Mouse (Mus musculus): ENCODE data around the gene Oscp1.

GRCm38 (mm10) chr4:126084382-126084781, 26.0 kb downstream of the Oscp1 start:
- TF ChIP-seq TCF12 (IDR thresholded peaks at IDR 0.05; ENCODE audit: low read depth, low read length): no peak
- no peak for TF ChIP-seq TBP (conservative IDR thresholded peaks at IDR 0.05; ENCODE audit: low read depth, low read length)
- TF ChIP-seq POLR2A (IDR thresholded peaks at IDR 0.05; ENCODE audit: low read depth, low read length): no peak
- TF ChIP-seq POLR2AphosphoS2 (IDR thresholded peaks at IDR 0.05; ENCODE audit: low read depth, low read length): no peak
- no peak for TF ChIP-seq PAX5 (IDR thresholded peaks at IDR 0.05; ENCODE audit: low read length)
